Mouse (Mus musculus) testis, adult 2 months (tissue): ENCODE results near the gene Thada. TPM values are rescaled to one million over a fixed set of nuclear protein-coding genes. Genes with fewer than 3 reads are reported as not detected.

Experiments used
- H3K27ac ChIP-seq: fragments of 200-500 bp; 2 replicates; pipeline ENCODE4 v1.5.1; 2012; ENCODE audit warnings: low read depth, low read length; ENCODE audit not compliant: control insufficient read depth, insufficient read depth
- H3K27me3 ChIP-seq: fragments of 200-500 bp; 2 replicates; pipeline ENCODE4 v1.6.1; 2012; ENCODE audit warnings: mild to moderate bottlenecking, low read length, moderate library complexity; ENCODE audit not compliant: control insufficient read depth, insufficient read depth
- H3K36me3 ChIP-seq: fragments of 200-500 bp; 2 replicates; pipeline ENCODE4 v1.6.1; 2012; ENCODE audit warnings: mild to moderate bottlenecking, low read length; ENCODE audit not compliant: control insufficient read depth, insufficient read depth
- H3K4me1 ChIP-seq: fragments of 200-500 bp; 2 replicates; pipeline ENCODE4 v1.6.1; 2012; ENCODE audit warnings: low read length; ENCODE audit not compliant: control insufficient read depth, insufficient read depth
- H3K4me3 ChIP-seq: fragments of 200-500 bp; 2 replicates; pipeline ENCODE4 v1.5.1; 2012; ENCODE audit warnings: low read depth, mild to moderate bottlenecking, low read length, moderate library complexity, mixed read lengths; ENCODE audit not compliant: control insufficient read depth
- CTCF ChIP-seq: fragments of 200-500 bp; IDR thresholded peaks from 2 replicates; pipeline ENCODE4 v1.5.1; 2012; ENCODE audit warnings: low read depth, mild to moderate bottlenecking, inconsistent platforms, low read length, moderate library complexity; ENCODE audit not compliant: control insufficient read depth, insufficient read depth, insufficient replicate concordance
- POLR2A ChIP-seq: fragments of 200-500 bp; IDR thresholded peaks from 2 replicates; pipeline ENCODE4 v1.6.1; 2012; ENCODE audit warnings: low read depth, mild to moderate bottlenecking, inconsistent platforms, low read length, moderate library complexity; ENCODE audit not compliant: control insufficient read depth
- polyA plus RNA-seq: library from polyadenylated mRNA; depleted of rRNA; stranded (reverse); fragments of >200 nt; gene quantifications from 2 replicates; pipeline ENCODE4 v1.2.3, GENCODE M21; 2012

The Thada gene
- polyA plus RNA-seq, 1 experiment, result 15.8 TPM

GRCm38 (mm10) chr17:84176446-84176845 is 289.6 kb downstream of the Thada start:
- Histone ChIP-seq H3K27ac (no peak overlapping the region), H3K36me3 (no peaks in the 10 kb centered on the region), H3K27me3 (no peaks in the 10 kb centered on the region), H3K4me3 (no peak overlapping the region), H3K4me1 (peaks cover 9% of the 10 kb centered on the region)
- TF ChIP-seq CTCF (no peak), POLR2A (no peak)

GRCm38 (mm10) chr17:84175196-84175595 is 290.8 kb downstream of the Thada start:
- Histone ChIP-seq H3K4me1 (no peaks in the 10 kb centered on the region; the same call in 1 of the 2 replicates), H3K27ac (no peak overlapping the region), H3K27me3 (no peaks in the 10 kb centered on the region), H3K4me3 (peak overlapping the region; percentile 3), H3K36me3 (no peaks in the 10 kb centered on the region)
- TF ChIP-seq CTCF (no peak), POLR2A (no peak)

- Histone ChIP-seq H3K4me3 (no peak overlapping the region), H3K4me1 (peaks cover 5% of the 10 kb centered on the region), H3K27ac (no peak overlapping the region), H3K27me3 (no peaks in the 10 kb centered on the region), H3K36me3 (no peaks in the 10 kb centered on the region)
- TF ChIP-seq CTCF, result no peak
- TF ChIP-seq POLR2A, result no peak
Measured at GRCm38 (mm10) chr17:84167377-84167776, 298.6 kb downstream of the Thada start.

- H3K27ac ChIP-seq, result no peak overlapping the region
- H3K36me3 ChIP-seq, result no peaks in the 10 kb centered on the region
- TF ChIP-seq POLR2A (no peak), CTCF (no peak)
- peaks cover 5% of the 10 kb centered on the region for H3K4me1 ChIP-seq
- no peak overlapping the region for H3K4me3 ChIP-seq
- no peaks in the 10 kb centered on the region for H3K27me3 ChIP-seq
Measured at GRCm38 (mm10) chr17:84166135-84166860, 299.7 kb downstream of the Thada start.

DNA sequence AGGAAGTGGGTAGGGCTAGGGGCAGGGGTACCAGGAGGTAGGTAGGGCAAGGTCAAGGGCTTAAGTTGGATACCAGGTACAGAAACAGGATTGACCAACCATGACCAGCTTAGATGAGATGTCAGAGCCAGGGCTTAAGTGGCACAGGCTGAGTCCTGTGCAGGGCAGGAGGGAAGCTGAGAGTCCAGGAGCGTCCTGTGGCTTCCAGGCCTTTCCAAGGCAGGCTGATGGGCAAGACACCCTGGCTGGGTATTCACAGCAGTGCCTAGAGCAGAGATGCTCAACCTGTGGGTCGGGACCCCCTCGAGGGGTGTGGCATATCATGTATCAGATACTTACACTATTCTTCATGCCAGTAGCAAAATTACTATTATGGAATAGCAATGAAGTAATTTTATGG is 300.3 kb downstream of the Thada start:
- no peak overlapping the region for H3K27ac ChIP-seq

DNA sequence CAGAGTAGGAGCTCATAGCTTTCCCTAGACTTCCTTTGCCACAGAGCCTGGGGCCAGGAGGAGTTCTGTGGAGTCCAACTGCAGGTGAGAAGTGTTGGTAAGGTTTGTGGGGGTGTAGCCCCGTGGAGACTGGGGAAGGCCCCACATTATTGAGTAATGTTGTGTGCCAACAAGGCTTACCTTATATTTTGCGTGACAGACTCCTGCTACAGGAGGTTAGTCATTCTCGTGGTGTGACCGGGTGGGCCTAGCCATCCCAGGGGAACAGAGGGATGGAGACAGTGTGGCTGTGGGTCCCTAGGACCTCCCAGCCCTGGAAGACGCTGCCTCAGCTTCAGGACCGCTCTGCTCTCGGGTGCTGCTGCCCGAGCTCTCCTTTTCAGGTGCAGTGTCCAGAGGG is 301.9 kb downstream of the Thada start:
- H3K4me3 ChIP-seq, result no peak overlapping the region
- no peak overlapping the region for H3K27ac ChIP-seq

More for the DNA sequence above, 300.3 kb downstream of the Thada start:
- peaks cover 5% of the 10 kb centered on the region for H3K4me1 ChIP-seq
- TF ChIP-seq CTCF, result no peak
- no peaks in the 10 kb centered on the region for H3K36me3 ChIP-seq
- no peak overlapping the region for H3K4me3 ChIP-seq
- H3K27me3 ChIP-seq, result no peaks in the 10 kb centered on the region

DNA sequence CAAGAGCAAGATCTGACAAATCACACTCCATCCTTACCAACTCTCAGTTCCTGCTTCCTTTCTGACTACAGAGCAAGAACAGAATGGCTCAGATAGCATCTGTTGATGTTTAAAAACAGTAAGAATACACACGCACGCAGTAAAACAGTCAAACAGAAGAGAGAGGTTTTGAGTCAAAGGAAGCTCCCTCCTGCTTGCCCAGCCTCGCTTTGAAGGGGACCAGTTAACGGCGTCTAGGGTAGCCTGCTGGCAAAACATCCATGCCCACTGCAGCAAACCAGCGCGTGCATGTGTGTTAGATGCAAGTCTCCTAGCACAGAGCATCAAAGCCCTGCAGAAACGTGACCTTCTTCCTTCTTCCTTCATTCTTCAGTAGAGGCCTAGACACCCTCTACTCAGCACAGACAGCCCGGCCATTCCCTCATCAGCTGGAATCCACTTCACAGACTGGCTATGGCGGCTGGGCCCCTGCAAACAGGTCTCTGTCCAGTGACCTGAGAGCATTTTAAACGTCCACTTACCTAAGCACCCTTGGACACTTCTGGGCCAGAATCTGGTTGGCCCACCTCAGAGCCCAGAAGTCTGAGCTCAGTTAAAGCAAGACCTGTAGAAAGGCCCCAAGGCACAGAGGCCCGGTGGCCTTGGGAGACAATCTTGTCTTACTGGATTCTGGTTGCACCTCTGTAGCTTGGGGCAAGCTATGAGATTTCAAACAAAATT is 302.8 kb downstream of the Thada start:
- H3K36me3 ChIP-seq, result no peaks in the 10 kb centered on the region
- no peak for TF ChIP-seq POLR2A
- no peak for TF ChIP-seq CTCF
- no peak overlapping the region for H3K4me3 ChIP-seq
- H3K27ac ChIP-seq, result no peak overlapping the region
- no peaks in the 10 kb centered on the region for H3K27me3 ChIP-seq
- H3K4me1 ChIP-seq, result peaks cover 5% of the 10 kb centered on the region

More for the DNA sequence above, 301.9 kb downstream of the Thada start:
- TF ChIP-seq POLR2A (no peak), CTCF (no peak)
- H3K27me3 ChIP-seq, result no peaks in the 10 kb centered on the region
- no peaks in the 10 kb centered on the region for H3K36me3 ChIP-seq
- peaks cover 5% of the 10 kb centered on the region for H3K4me1 ChIP-seq
